Mouse (Mus musculus): ENCODE data around the gene Mamld1. TPM values are rescaled to one million over a fixed set of nuclear protein-coding genes. Genes with fewer than 3 reads are reported as not detected.

Mamld1 gene
- polyA plus RNA-seq, 1 experiment from 2014 or later: 3.4 TPM

DNA sequence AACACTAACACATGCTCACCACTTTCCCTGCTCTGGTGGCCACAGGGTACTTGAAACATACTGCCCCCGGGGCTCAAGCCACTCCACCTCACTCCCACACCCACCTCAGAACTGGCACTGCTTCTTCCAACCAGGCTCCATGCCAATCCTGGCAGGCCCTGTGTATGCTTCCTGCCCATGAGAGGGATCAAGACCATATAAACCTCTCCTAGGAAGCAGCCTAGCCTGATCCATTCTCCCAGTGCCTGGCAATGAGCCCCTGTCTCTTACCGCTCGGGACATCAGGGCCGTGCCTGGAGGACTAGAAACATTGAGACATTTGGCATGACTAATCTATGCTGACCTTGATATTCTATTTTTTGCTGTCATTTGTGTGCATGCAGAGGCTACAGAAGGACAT lies 133.6 kb downstream of the Mamld1 start:
- Histone ChIP-seq H3K9ac (replicated peaks; ENCODE audit: low read depth, low read length) (no peak overlapping the region), H3K4me1 (ENCODE audit: control insufficient read depth, insufficient read depth, low read length) (no peaks in the 10 kb centered on the region), H3K4me2 (replicated peaks; ENCODE audit: low read depth, low read length) (no peak overlapping the region), H3K27ac (ENCODE audit: low read length) (no peak overlapping the region), H3K27me3 (ENCODE audit: control insufficient read depth, insufficient read depth, low read length) (no peaks in the 10 kb centered on the region), H3K4me3 (ENCODE audit: low read depth, low read length) (no peak overlapping the region), H3K36me3 (ENCODE audit: control insufficient read depth, insufficient read depth, low read length) (no peaks in the 10 kb centered on the region), H3K9me3 (ENCODE audit: control insufficient read depth, low read depth, low read length) (no peaks in the 10 kb centered on the region)
- 87% methylated on average over 4 of the region's 4 CpGs for WGBS
- no peak for ATAC-seq (ENCODE audit: insufficient number of reproducible peaks, insufficient read depth, low FRiP score, low read depth)

DNA sequence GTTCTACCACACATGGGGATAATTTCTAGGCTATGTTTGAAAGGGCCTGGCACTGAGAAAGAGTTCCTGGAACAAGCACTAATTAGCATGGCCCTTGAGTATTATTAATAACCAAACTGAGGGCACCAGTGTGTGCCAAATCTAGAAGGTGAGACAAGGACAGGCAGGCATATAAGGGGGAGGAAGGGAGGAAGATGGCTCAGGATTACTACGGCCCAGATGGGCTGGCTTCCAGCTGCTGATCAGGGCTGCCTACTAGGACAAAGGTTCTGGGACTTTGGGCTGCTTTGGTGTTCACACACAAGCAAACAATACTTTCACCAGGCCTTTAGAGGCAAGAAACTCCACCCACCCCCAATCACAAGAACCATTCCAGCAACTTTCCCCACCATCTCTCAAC lies 136.3 kb downstream of the Mamld1 start:
- Histone ChIP-seq H3K4me2 (replicated peaks; ENCODE audit: low read depth, low read length) (no peak overlapping the region), H3K4me3 (ENCODE audit: low read depth, low read length) (no peak overlapping the region), H3K27ac (ENCODE audit: low read length) (no peak overlapping the region), H3K27me3 (ENCODE audit: control insufficient read depth, insufficient read depth, low read length) (no peaks in the 10 kb centered on the region), H3K9me3 (ENCODE audit: control insufficient read depth, low read depth, low read length) (no peaks in the 10 kb centered on the region), H3K36me3 (ENCODE audit: control insufficient read depth, insufficient read depth, low read length) (no peaks in the 10 kb centered on the region), H3K9ac (replicated peaks; ENCODE audit: low read depth, low read length) (no peak overlapping the region), H3K4me1 (ENCODE audit: control insufficient read depth, insufficient read depth, low read length) (no peaks in the 10 kb centered on the region)
- WGBS: 81% methylated on average over 1 of the region's 1 CpGs
- ATAC-seq (ENCODE audit: insufficient number of reproducible peaks, insufficient read depth, low FRiP score, low read depth): no peak

DNA sequence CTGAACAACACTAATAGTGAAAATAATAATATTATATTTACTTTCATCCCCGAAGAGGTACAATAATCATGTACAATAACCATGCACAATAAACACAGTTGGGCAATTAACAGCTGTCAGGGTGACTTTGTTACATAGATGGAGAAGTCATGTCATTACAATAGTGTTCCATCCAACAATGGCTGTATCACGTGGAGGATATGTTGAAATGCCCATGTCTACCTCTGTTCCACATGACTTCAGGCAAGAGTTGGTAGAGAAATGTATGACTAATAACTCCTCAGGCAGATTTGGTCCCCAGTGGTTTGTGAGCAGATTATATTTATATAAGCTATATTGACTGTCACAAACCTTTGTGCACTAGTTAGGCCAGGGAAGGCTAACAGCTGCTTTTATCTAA lies 154.7 kb downstream of the Mamld1 start:
- Histone ChIP-seq H3K9ac (replicated peaks; ENCODE audit: low read depth, low read length) (no peak overlapping the region), H3K27ac (ENCODE audit: low read length) (no peak overlapping the region), H3K4me3 (ENCODE audit: low read depth, low read length) (no peak overlapping the region), H3K4me2 (replicated peaks; ENCODE audit: low read depth, low read length) (no peak overlapping the region), H3K27me3 (ENCODE audit: control insufficient read depth, insufficient read depth, low read length) (no peaks in the 10 kb centered on the region), H3K4me1 (ENCODE audit: control insufficient read depth, insufficient read depth, low read length) (no peaks in the 10 kb centered on the region), H3K36me3 (ENCODE audit: control insufficient read depth, insufficient read depth, low read length) (no peaks in the 10 kb centered on the region), H3K9me3 (ENCODE audit: control insufficient read depth, low read depth, low read length) (no peaks in the 10 kb centered on the region)
- no peak for ATAC-seq (ENCODE audit: insufficient number of reproducible peaks, insufficient read depth, low FRiP score, low read depth)
- 78% methylated on average over 2 of the region's 2 CpGs for WGBS

Other genes with a start within 250 kb of the Mamld1 start
- gene Mtm1, start 160.5 kb downstream of the Mamld1 start, polyA plus RNA-seq (2014; fragmentation: Nextera tagmentation; extraction: Ambion mirVana): 4.9 and 6.0 TPM in 2 replicates